Mouse (Mus musculus): ENCODE measurements at regions not wholly inside any gene's neighbourhood (a gene's known extent, or its start where the extent isn't known, plus 50 kb on each side); places are given as distances from the start of the nearest gene placed in this dataset.

DNA sequence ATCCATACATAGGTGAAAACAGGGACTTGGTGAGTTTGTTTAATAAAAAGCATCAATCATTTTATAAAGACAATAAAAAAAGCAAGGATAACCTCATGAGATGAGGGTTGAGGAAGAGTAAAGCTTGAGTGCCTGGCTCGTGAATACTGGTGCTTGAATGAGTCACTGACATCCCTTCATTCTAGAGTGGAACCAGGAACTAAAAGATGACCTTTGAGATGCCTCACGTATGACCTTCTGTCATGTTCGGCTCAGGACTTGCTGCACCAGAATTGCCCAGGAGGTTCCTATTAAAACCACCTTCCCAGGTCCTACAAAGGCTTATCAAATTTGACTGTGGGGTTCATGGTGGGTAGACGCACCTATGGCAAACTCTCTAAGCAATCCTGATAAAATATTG, 61.5 kb upstream of the Elac2 start:
- no peak for DNase-seq (ENCODE audit: low spot score)

DNA sequence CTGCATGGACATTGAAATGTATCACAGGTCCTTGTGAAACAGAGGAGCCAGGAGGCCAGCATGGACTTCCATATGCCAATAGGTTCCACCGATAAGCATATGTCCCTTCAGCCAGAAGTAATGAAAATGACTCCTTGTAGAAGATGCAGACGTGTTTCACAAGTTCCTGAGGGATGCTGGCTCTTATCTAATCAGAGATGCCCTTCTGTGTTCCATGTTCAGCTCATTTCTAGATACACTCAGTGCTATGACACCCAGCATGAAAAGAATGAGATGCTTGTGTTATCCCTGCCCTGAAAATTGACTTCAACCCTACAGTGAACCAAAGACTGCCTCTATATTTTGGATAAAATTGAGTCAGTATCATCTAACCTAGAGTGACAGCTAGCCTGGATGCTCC, 53.8 kb upstream of the Elac2 start:
- no peak for DNase-seq (ENCODE audit: low spot score)

DNA sequence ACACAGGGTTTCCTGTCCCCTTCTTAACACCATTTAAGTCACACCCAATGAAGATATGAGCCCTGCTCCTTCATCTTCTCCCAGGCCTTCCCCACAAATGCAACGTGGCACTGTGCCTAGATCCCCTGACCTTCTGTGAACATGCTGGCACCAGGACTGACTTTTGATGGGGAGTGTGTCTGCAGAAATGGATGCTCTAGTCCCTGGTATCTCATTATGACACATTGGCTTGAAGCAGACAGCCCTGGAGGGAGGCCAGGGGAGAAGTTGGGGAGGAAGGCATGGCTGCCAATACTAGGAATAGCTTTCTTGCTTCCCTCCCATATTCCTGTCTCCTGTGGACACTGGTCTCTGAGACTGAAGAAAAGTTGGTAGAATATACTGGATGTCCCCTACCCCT, 52.9 kb upstream of the Elac2 start:
- DNase-seq (ENCODE audit: low spot score), result no peak

Data from layer of hippocampus, adult 11-12 months (tissue).